Mouse (Mus musculus) bone marrow macrophage, adult 2 months (primary cell): ENCODE measurements around the gene Snx1.

Experiments used
- CTCF ChIP-seq: IDR thresholded peaks from 2 replicates; pipeline ENCODE4 v1.5.1; 2012; ENCODE audit warnings: low read depth, mild to moderate bottlenecking, low read length, moderate library complexity
- POLR2A ChIP-seq: IDR thresholded peaks from 2 replicates; pipeline ENCODE4 v1.6.1; 2012; ENCODE audit warnings: mild to moderate bottlenecking, low read depth, low read length, borderline replicate concordance

- TF ChIP-seq CTCF (peak; percentile 54; the same call in 1 of the 2 replicates), POLR2A (no peak)
These were observed 9.6 kb upstream of the Snx1 start for GRCm38 (mm10) chr9:66135967-66136366.
